Mouse (Mus musculus) layer of hippocampus, postnatal 36 days (tissue): ENCODE measurements around the gene Ppp1r7. TPM values are rescaled to one million over a fixed set of nuclear protein-coding genes. Genes with fewer than 3 reads are reported as not detected.
"Not testable (repeated sequence)": the region's sequence is repeated elsewhere in the genome, so short reads cannot be mapped to it uniquely, and the experiment has no call there.

ENCODE experiments used
- DNase-seq, 2 experiments: peaks; one replicate each; pipeline ENCODE4 v3.0.0; 2022
- total RNA-seq, 2 experiments: library from RNA; stranded (reverse); gene quantifications; 2 replicates each; pipeline ENCODE4 v1.2.3; 2021

Gene Ppp1r7
- 10 to 100 TPM; 66.3 to 85.6 TPM for total RNA-seq

- peak; percentile 92 to 94 for DNase-seq
These were observed at the start of gene Ppp1r7, which contains the start of gene Pask for GRCm38 (mm10) chr1:93342648-93343503. Gene Ppp1r7, plus strand, starts transcription at chr1:93342854. Gene Pask, minus strand, starts transcription at chr1:93343482.

- not testable (repeated sequence) for DNase-seq
These were observed 48.2 kb upstream of the Ppp1r7 start for GRCm38 (mm10) chr1:93294491-93294890.

GRCm38 (mm10) chr1:93299791-93300190, 42.9 kb upstream of the Ppp1r7 start:
- DNase-seq = no peak

GRCm38 (mm10) chr1:93300578-93300977, 42.1 kb upstream of the Ppp1r7 start:
- no peak for DNase-seq

- DNase-seq = peak; percentile 76 to 80
These were observed 36.9 kb upstream of the Ppp1r7 start, which contains the start of gene Mterf4 for GRCm38 (mm10) chr1:93305581-93306337. Gene Mterf4, minus strand, starts transcription at chr1:93305915.

GRCm38 (mm10) chr1:93323973-93324372, 18.7 kb upstream of the Ppp1r7 start:
- no peak for DNase-seq

GRCm38 (mm10) chr1:93326446-93326845, 16.2 kb upstream of the Ppp1r7 start:
- DNase-seq = no peak

GRCm38 (mm10) chr1:93334621-93335020, 8.0 kb upstream of the Ppp1r7 start:
- DNase-seq = no peak

GRCm38 (mm10) chr1:93343504-93344047, 922 bp downstream of the Ppp1r7 start:
- peak; percentile 93 for DNase-seq

GRCm38 (mm10) chr1:93347176-93347575, 4.5 kb downstream of the Ppp1r7 start:
- no peak for DNase-seq

GRCm38 (mm10) chr1:93349701-93350100, 7.0 kb downstream of the Ppp1r7 start:
- no peak for DNase-seq

- peak in 1 of 2 experiments; percentile 21 for DNase-seq
These were observed 10.1 kb downstream of the Ppp1r7 start for GRCm38 (mm10) chr1:93352724-93353123.

- DNase-seq = no peak
These were observed 20.0 kb downstream of the Ppp1r7 start for GRCm38 (mm10) chr1:93362661-93363060.

- no peak for DNase-seq
These were observed 23.0 kb downstream of the Ppp1r7 start for GRCm38 (mm10) chr1:93365641-93366040.

- no peak for DNase-seq
These were observed 31.0 kb downstream of the Ppp1r7 start, which contains the start of gene Ano7 for GRCm38 (mm10) chr1:93373665-93374064. Gene Ano7, plus strand, starts transcription at chr1:93373930.

GRCm38 (mm10) chr1:93377307-93377706, 34.7 kb downstream of the Ppp1r7 start:
- DNase-seq = no peak

GRCm38 (mm10) chr1:93379117-93379516, 36.5 kb downstream of the Ppp1r7 start:
- no peak for DNase-seq

GRCm38 (mm10) chr1:93387198-93387597, 44.5 kb downstream of the Ppp1r7 start:
- no peak for DNase-seq

GRCm38 (mm10) chr1:93388906-93389305, 46.3 kb downstream of the Ppp1r7 start:
- DNase-seq = no peak

GRCm38 (mm10) chr1:93401191-93402052, 58.8 kb downstream of the Ppp1r7 start:
- DNase-seq = no peak

- DNase-seq = no peak
These were observed 60.7 kb downstream of the Ppp1r7 start for GRCm38 (mm10) chr1:93403403-93403802.
